Mouse (Mus musculus): ENCODE measurements at regions not wholly inside any gene's neighbourhood (a gene's known extent, or its start where the extent isn't known, plus 50 kb on each side); places are given as distances from the start of the nearest gene placed in this dataset.

- no peak for DNase-seq (ENCODE audit: low spot score)
Measured at GRCm38 (mm10) chr14:105841888-105842287, 54.7 kb downstream of the Spry2 start.

- DNase-seq (ENCODE audit: low spot score): no peak
Measured at GRCm38 (mm10) chr14:105837533-105837932, 59.1 kb downstream of the Spry2 start.

DNA sequence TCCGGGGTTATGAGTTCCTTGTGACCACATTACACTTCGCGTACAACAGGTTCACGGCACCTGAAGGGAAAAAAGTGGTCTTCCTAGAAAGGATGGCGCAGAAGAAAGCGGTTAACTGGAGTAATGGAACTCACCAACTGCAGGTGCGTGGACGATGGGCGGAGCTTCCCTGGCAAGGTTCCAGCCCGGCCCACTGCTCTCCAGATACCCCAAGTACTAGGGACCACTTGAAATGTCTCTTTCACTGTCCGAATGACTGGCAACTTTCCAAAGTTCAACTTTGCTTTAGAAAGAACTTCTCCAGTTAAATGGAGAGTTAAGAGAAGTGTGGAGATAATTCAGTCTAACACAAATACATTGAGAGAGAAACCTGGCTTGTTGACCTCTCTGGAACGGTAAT, 65.9 kb downstream of the Spry2 start:
- no peak for DNase-seq (ENCODE audit: low spot score)

GRCm38 (mm10) chr14:105830301-105830700, 66.3 kb downstream of the Spry2 start:
- no peak for DNase-seq (ENCODE audit: low spot score)

GRCm38 (mm10) chr14:105823129-105823528, 73.5 kb downstream of the Spry2 start:
- no peak for DNase-seq (ENCODE audit: low spot score)

GRCm38 (mm10) chr14:105822653-105823052, 74.0 kb downstream of the Spry2 start:
- DNase-seq (ENCODE audit: low spot score): no peak

DNA sequence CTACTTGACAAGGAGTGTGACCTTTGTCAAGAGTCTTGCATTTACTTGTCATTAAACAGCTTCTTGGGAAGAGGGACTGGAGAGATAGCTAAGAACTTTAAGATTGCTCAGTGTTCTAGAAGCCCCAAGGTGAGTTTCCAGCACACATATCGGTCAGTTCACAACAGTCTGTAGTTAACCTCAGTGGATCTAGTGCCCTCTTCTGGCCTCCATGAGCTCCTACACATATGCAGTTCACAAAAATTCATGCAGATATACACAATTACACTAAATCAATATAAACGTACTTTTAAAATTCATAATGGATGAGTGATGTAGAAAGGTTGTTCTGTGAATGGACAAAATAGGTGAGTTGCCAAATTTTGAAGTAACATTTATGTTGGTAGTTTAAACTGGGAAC, 77.1 kb downstream of the Spry2 start:
- DNase-seq (ENCODE audit: low spot score): no peak

DNA sequence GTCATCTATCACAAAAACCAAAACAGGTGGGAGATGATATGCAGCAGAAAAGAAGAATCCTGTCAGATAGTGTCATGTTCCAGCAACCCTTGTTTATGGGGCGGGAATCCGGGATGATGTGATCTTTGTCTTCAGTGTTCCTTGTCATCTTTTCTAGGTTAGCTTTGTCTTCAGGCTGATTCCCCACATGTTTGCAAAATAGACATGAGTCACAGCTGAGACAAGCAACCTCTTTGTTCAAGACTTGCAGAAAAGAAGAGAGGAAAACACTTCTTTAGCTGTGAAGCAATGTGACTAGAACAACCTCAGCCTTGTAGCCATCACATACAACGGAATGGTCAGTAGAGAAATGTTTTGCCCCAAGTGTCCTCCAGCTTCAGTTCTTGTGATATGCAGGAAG, 77.8 kb downstream of the Spry2 start:
- no peak for DNase-seq (ENCODE audit: low spot score)

DNA sequence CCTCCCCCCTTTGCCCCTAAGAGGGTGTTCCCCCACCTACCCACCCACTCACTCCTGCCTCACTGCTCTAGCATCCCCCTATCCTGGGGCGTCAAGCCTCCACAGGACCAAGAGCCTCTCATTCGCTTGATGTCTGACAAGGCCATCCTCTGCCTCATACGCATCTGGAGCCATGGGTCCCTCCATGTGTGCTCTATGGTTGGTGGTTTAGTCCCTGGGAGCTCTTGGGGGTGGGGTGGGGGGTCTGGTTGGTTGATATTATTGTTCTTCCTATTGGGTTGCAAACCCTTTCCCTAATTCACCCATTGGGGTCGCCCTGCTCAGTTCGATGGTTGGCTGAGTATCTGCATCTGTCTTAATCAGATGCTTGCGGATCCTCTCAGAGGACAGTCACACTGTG, 79.1 kb downstream of the Spry2 start:
- DNase-seq (ENCODE audit: low spot score): no peak

- DNase-seq (ENCODE audit: low spot score): no peak
Measured at GRCm38 (mm10) chr14:105815827-105816226, 80.8 kb downstream of the Spry2 start.

- no peak for DNase-seq (ENCODE audit: low spot score)
Measured at GRCm38 (mm10) chr14:105815281-105815680, 81.3 kb downstream of the Spry2 start.

DNA sequence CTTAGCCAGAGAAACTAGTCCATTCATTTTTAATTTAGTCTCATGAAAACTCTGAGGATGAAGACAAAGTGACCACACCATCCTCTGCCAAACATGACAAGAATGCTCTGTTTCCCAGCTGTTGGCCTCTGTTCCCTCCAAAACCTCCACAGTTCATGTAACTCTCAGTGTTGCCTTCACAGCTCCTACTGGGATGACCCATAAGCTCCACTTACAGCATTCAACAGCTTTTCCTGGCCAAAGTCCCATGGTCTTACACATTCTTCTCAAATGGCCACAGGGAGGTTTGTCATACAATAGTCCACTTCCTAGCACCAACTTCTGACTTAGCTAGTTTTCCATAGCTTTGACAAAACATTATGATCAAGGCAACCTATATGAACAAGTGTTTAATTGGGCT, 83.0 kb downstream of the Spry2 start:
- DNase-seq (ENCODE audit: low spot score): no peak

DNA sequence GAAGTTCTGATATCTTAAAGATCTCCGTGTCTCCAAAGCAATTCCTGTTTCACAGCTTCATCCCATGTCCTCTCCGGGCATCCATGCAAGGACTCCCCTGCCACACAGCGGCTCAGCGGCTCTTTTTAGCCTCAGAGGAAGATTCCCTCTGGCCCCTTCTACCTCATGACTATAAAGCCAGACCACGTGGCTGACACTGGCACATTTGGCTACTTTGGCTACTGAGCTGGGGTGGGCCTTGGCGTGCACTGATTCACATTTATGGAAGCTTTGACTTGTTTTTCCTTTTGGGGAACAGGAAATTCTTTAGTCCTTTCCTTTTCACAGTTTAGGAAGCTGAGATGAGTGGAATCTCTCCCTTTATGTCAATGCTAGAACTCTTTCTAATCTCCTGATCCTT, 83.5 kb downstream of the Spry2 start:
- DNase-seq (ENCODE audit: low spot score): no peak

GRCm38 (mm10) chr14:105805762-105806161, 90.9 kb downstream of the Spry2 start:
- DNase-seq (ENCODE audit: low spot score): no peak

- DNase-seq (ENCODE audit: low spot score): no peak
Measured at GRCm38 (mm10) chr14:105805362-105805761, 91.3 kb downstream of the Spry2 start.

- DNase-seq (ENCODE audit: low spot score): no peak
Measured at GRCm38 (mm10) chr14:105804761-105805160, 91.9 kb downstream of the Spry2 start.

DNA sequence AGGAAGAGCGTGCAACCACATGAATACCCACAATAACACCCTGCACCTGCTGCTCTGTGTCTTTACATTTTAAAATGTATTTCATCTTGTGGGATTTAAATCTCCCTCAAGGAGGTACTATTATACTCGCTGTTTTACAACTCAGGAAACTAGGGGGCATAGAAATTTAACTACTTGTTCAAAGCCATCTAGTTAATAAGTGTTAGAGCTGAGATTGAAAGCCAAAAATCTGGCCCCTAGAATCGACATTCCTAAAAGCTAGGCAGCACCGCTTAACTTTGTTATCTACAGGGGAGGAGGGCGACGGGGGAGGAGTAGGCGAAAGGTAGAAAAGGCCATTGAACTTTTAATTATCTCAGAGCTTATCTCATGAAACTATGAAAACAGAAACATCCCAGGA, 93.3 kb downstream of the Spry2 start:
- no peak for DNase-seq (ENCODE audit: low spot score)

DNA sequence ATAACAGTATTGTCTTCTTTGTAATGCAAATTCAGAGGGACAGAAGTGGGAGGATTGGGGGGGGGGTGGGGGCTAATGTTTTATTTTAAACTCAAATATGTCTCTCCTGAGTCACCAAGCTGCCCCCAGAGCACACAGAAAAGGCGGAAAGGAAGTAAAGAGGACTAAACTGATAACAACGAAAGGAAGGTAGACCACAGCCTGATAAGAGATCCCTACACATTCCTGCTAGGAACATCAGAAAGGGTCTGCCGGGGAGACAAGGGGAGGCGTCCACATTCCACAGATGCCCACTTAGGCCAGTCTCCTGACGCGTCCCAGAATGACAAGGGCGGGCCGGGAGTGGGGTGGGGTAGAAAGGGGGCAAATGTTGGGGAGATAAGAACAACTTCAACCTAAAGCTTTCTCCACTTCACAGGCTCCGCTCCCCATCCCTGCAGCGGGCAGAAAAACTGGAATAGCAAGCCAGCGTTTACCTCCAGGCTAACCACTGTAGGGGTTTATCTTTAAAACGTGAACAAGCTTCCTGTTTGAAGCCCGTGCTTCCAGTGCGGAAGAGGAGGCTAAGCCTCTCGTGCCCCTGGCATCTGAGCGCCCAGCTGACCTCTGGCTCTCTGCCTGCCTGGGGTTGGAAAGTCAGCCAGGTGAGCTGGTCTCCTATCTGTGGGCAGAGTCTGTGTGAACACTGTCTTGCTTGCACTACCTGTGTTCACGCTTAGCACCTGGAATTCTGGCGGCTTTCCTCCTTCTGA, 93.9 kb downstream of the Spry2 start:
- no peak for DNase-seq (ENCODE audit: low spot score)

GRCm38 (mm10) chr14:105800142-105800925, 96.3 kb downstream of the Spry2 start:
- no peak for DNase-seq (ENCODE audit: low spot score)

- no peak for DNase-seq (ENCODE audit: low spot score)
Measured at GRCm38 (mm10) chr14:105799401-105799861, 97.2 kb downstream of the Spry2 start.

GRCm38 (mm10) chr14:105793010-105793702, 103.5 kb downstream of the Spry2 start:
- no peak for DNase-seq (ENCODE audit: low spot score)

- no peak for DNase-seq (ENCODE audit: low spot score)
Measured at GRCm38 (mm10) chr14:105790441-105790840, 106.2 kb downstream of the Spry2 start.

GRCm38 (mm10) chr14:105783428-105783827, 113.2 kb downstream of the Spry2 start:
- DNase-seq (ENCODE audit: low spot score): no peak

Data from layer of hippocampus, adult 9-10 months (tissue).